Comparison of ENCODE assay signal across 13 mouse cellular contexts in genomic region chr12:17769476-17770172, GRCm38 (mm10).
DNase-seq lines count a peak whose midpoint lies in the region; ATAC-seq and TF ChIP-seq lines count a peak whose summit lies in the region.
"Had no signal": no experiment of that assay in that cellular context is flagged by ENCODE, and none has a peak within 500 bp of the region (broad histone marks: within the 10 kb centered on the region; RNA-seq: fewer than 3 reads in every experiment).

No protein-coding gene starts in this region.

- TF ChIP-seq POLR2A in myocyte (IDR thresholded peaks at IDR 0.05; ENCODE audit: insufficient read length, low read depth): no peak

- H3K27me3 ChIP-seq in liver, embryonic 12.5 days (replicated peaks): no peaks in the 10 kb centered on the region
- H3K27me3 ChIP-seq in liver, embryonic 11.5 days (replicated peaks; ENCODE audit: control insufficient read depth, insufficient read depth, low read length): no peaks in the 10 kb centered on the region
- H3K27me3 ChIP-seq in heart, embryonic 11.5 days (ENCODE audit: control insufficient read depth, insufficient read depth, low read length): no peaks in the 10 kb centered on the region; the same call in 1 of the 2 replicates
- H3K27me3 ChIP-seq in liver, embryonic 16.5 days (ENCODE audit: control insufficient read depth, insufficient read depth, low read depth, low read length): no peaks in the 10 kb centered on the region
- no peaks in the 10 kb centered on the region for H3K27me3 ChIP-seq in myocyte (ENCODE audit: control insufficient read depth, insufficient read depth, insufficient read length)
- H3K27me3 ChIP-seq: Patski had no signal

- no peak overlapping the region for H3K9ac ChIP-seq in liver, embryonic 12.5 days
- no peak overlapping the region for H3K9ac ChIP-seq in liver, embryonic 11.5 days (ENCODE audit: low read depth, low read length)
- H3K9ac ChIP-seq in heart, embryonic 11.5 days (ENCODE audit: low read depth, low read length): no peak overlapping the region
- no peak overlapping the region for H3K9ac ChIP-seq in liver, embryonic 16.5 days (ENCODE audit: low read depth, low read length)
- H3K9ac ChIP-seq: liver, embryonic 14.5 days had no signal

- H3K4me1 ChIP-seq in liver, embryonic 12.5 days: peaks cover 26% of the 10 kb centered on the region
- H3K4me1 ChIP-seq in liver, embryonic 11.5 days (replicated peaks; ENCODE audit: control insufficient read depth, insufficient read depth, low read length): peaks cover 4% of the 10 kb centered on the region
- peaks cover 23% of the 10 kb centered on the region for H3K4me1 ChIP-seq in heart, embryonic 11.5 days (ENCODE audit: control insufficient read depth, insufficient read depth, low read length)
- no peaks in the 10 kb centered on the region; the same call in 1 of the 2 replicates for H3K4me1 ChIP-seq in liver, embryonic 16.5 days (ENCODE audit: control insufficient read depth, low read depth, low read length)

- no peak for DNase-seq in liver, embryonic 11.5 days (ENCODE audit: low spot score)
- DNase-seq in neural tube, embryonic 10.5 days (ENCODE audit: extremely low spot score, low spot score): no peak
- DNase-seq in layer of hippocampus, postnatal 10 days (ENCODE audit: low spot score in 2 of 2): no peak
- no peak for DNase-seq in left cerebral cortex, adult 18-20 months (ENCODE audit: low spot score in 2 of 2)
- DNase-seq: adrenal gland, postnatal 36 days; cerebellum, adult 11-12 months had no signal

- no peak overlapping the region for H3K4me2 ChIP-seq in liver, embryonic 12.5 days
- H3K4me2 ChIP-seq in liver, embryonic 11.5 days: no peak overlapping the region
- no peak overlapping the region for H3K4me2 ChIP-seq in heart, embryonic 11.5 days
- no peak overlapping the region for H3K4me2 ChIP-seq in liver, embryonic 16.5 days (ENCODE audit: low read depth, low read length)
- peak overlapping the region; percentile 40 for H3K4me2 ChIP-seq in myocyte (ENCODE audit: low read depth)

- WGBS in liver, embryonic 12.5 days (ENCODE audit: insufficient replicate concordance): 28% methylated on average over 2 of the region's 2 CpGs
- 44% methylated on average over 2 of the region's 2 CpGs for WGBS in liver, embryonic 11.5 days
- 15% methylated on average over 2 of the region's 2 CpGs for WGBS in heart, embryonic 11.5 days (ENCODE audit: insufficient replicate concordance)
- 29% methylated on average over 2 of the region's 2 CpGs for WGBS in liver, embryonic 16.5 days (ENCODE audit: insufficient replicate concordance)

- H3K36me3 ChIP-seq in liver, embryonic 12.5 days: no peaks in the 10 kb centered on the region
- H3K36me3 ChIP-seq in liver, embryonic 11.5 days (ENCODE audit: control insufficient read depth, insufficient read depth, low read length): no peaks in the 10 kb centered on the region
- no peaks in the 10 kb centered on the region for H3K36me3 ChIP-seq in heart, embryonic 11.5 days (ENCODE audit: control insufficient read depth, insufficient read depth, low read length)
- H3K36me3 ChIP-seq in liver, embryonic 16.5 days (ENCODE audit: control insufficient read depth, insufficient read depth): no peaks in the 10 kb centered on the region
- no peaks in the 10 kb centered on the region for H3K36me3 ChIP-seq in myocyte (ENCODE audit: control insufficient read depth, insufficient read depth)

- H3K9me3 ChIP-seq in liver, embryonic 12.5 days (replicated peaks): no peaks in the 10 kb centered on the region
- H3K9me3 ChIP-seq in liver, embryonic 11.5 days (ENCODE audit: control insufficient read depth, low read length): no peaks in the 10 kb centered on the region
- no peaks in the 10 kb centered on the region for H3K9me3 ChIP-seq in heart, embryonic 11.5 days (replicated peaks; ENCODE audit: control insufficient read depth, low read length)
- H3K9me3 ChIP-seq in liver, embryonic 16.5 days (replicated peaks; ENCODE audit: control insufficient read depth, low read length): no peaks in the 10 kb centered on the region

- H3K79me2 ChIP-seq in myocyte (ENCODE audit: control insufficient read depth, insufficient read depth): peaks cover 46% of the 10 kb centered on the region

- no peak overlapping the region for H3ac ChIP-seq in myocyte (ENCODE audit: control insufficient read depth, insufficient read length)

- peak; percentile 24; the same call in 1 of the 2 replicates for ATAC-seq in liver, embryonic 12.5 days
- no peak for ATAC-seq in liver, embryonic 11.5 days (replicated peaks; ENCODE audit: low FRiP score)
- ATAC-seq in heart, embryonic 11.5 days (replicated peaks; ENCODE audit: insufficient number of reproducible peaks, low FRiP score, low TSS enrichment): peak; percentile 79
- 0 out of 2 replicates have a peak, but pooled peaks have one; percentile 11 for ATAC-seq in liver, embryonic 16.5 days (ENCODE audit: low read depth)
- ATAC-seq: Patski had no signal

- no peak overlapping the region for H3K4me3 ChIP-seq in liver, embryonic 12.5 days
- no peak overlapping the region for H3K4me3 ChIP-seq in liver, embryonic 11.5 days (ENCODE audit: low read depth, low read length)
- no peak overlapping the region for H3K4me3 ChIP-seq in heart, embryonic 11.5 days (ENCODE audit: low read depth, low read length)
- H3K4me3 ChIP-seq in liver, embryonic 16.5 days (ENCODE audit: low read depth, low read length): no peak overlapping the region
- no peak overlapping the region for H3K4me3 ChIP-seq in myocyte
- H3K4me3 ChIP-seq: left cerebral cortex, adult 2 months had no signal

- H3K27ac ChIP-seq in liver, embryonic 12.5 days: no peak overlapping the region
- H3K27ac ChIP-seq in liver, embryonic 11.5 days (ENCODE audit: low read depth, low read length): no peak overlapping the region
- H3K27ac ChIP-seq in heart, embryonic 11.5 days (ENCODE audit: low read depth, low read length): 0 out of 2 replicates have a peak overlapping the region, but pooled peaks have one; percentile 4
- no peak overlapping the region for H3K27ac ChIP-seq in liver, embryonic 16.5 days (ENCODE audit: low read length)
- H3K27ac ChIP-seq: left cerebral cortex, adult 2 months; liver, embryonic 14.5 days had no signal

TF ChIP-seq in myocyte, 11 proteins besides CTCF, POLR2A, EP300 and RAD21:
- TF ChIP-seq E2F4 (IDR thresholded peaks at IDR 0.05; ENCODE audit: insufficient read depth) (no peak), MYOD1 (IDR thresholded peaks at IDR 0.05; ENCODE audit: control insufficient read depth in 1 of 3, insufficient read length in 2 of 3, low read depth in 2 of 3) (peak; percentile 38 to 82 (median 64)), TCF3 (IDR thresholded peaks at IDR 0.05; ENCODE audit: insufficient read length, low read depth) (peak; percentile 67), MYOG (IDR thresholded peaks at IDR 0.05; ENCODE audit: control insufficient read depth in 1 of 3, insufficient read depth in 1 of 3, insufficient read length in 2 of 3, low read depth in 2 of 3) (peak in 2 of 3 experiments; percentile 55 to 84)
TF ChIP-seq in myocyte: peak in this region for 3.
